Mouse (Mus musculus): ENCODE measurements at regions not wholly inside any gene's neighbourhood (a gene's known extent, or its start where the extent isn't known, plus 50 kb on each side); places are given as distances from the start of the nearest gene placed in this dataset.

DNA sequence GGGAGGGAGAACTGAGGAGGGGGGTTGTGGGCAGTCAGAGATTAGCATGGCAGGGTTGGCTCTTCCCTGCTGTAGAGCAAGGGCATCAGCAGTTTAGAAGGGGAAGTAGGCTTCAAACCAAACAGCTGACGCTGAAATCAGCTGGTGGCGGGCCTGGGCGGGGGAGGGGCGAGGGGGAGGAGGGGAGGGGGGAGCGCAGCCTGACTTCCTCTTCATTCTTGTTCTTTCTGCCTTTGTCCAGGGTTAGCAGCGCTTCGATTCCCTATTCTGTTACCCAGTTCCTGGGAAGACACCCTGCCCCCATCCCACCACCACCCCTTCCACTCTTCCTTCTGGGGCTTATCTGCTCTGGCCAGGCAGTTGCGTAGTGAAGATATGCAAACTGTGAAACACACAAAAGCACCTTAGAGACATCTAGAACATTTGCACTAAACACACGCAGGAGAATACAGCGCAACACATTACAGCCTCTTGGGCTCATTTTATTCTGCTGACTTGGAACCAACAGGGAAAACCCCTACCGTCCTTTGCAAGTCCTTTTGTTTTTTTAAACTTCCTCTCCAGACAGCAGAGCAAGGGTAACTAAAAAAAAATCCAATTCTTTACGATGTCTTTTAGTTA, 93.3 kb upstream of the Marcks start:
- TF ChIP-seq CTCF (IDR thresholded peaks at IDR 0.05) (no peak), EP300 (IDR thresholded peaks at IDR 0.05) (no peak)
